Mouse (Mus musculus) limb, embryonic 11.5 days (tissue): ENCODE results near the gene G6pc2. TPM values are rescaled to one million over a fixed set of nuclear protein-coding genes. Genes with fewer than 3 reads are reported as not detected.

Experiments used
- ATAC-seq: fragments of 200-750 bp; cut with Nextera tagmentation; 2 replicates; pipeline ENCODE4 v1.8.0; 2017; ENCODE audit warnings: low read depth; ENCODE audit not compliant: insufficient number of reproducible peaks, low FRiP score, low TSS enrichment
- DNase-seq: peaks from one replicate; pipeline ENCODE4 v3.0.0-alpha.2; 2015; ENCODE audit warnings: low spot score
- H3K27ac ChIP-seq: fragments of 300-500 bp; sonication (generic); replicated peaks from 2 replicates; pipeline ENCODE4 v1.5.1; 2014; ENCODE audit warnings: low read depth, mild to moderate bottlenecking, low read length
- H3K27me3 ChIP-seq: fragments of 300-500 bp; sonication (generic); 2 replicates; pipeline ENCODE4 v1.6.1; 2014; ENCODE audit warnings: mild to moderate bottlenecking, low read length, mixed read lengths; ENCODE audit not compliant: control insufficient read depth, insufficient read depth
- H3K36me3 ChIP-seq: fragments of 300-500 bp; sonication (generic); 2 replicates; pipeline ENCODE4 v1.6.1; 2014; ENCODE audit warnings: mild to moderate bottlenecking, low read length, moderate library complexity, mixed read lengths; ENCODE audit not compliant: control insufficient read depth, insufficient read depth
- H3K4me1 ChIP-seq: fragments of 300-500 bp; sonication (generic); 2 replicates; pipeline ENCODE4 v1.6.1; 2014; ENCODE audit warnings: low read length, mixed read lengths; ENCODE audit not compliant: control insufficient read depth, insufficient read depth
- H3K4me2 ChIP-seq: fragments of 300-500 bp; sonication (generic); 2 replicates; pipeline ENCODE4 v1.6.1; 2014; ENCODE audit warnings: low read depth, mild to moderate bottlenecking, moderate library complexity; ENCODE audit not compliant: severe bottlenecking
- H3K4me3 ChIP-seq: fragments of 300-500 bp; sonication (generic); 2 replicates; pipeline ENCODE4 v1.5.1; 2014; ENCODE audit warnings: low read depth, low read length
- H3K9ac ChIP-seq: fragments of 300-500 bp; sonication (generic); 2 replicates; pipeline ENCODE4 v1.6.1; 2014; ENCODE audit warnings: mild to moderate bottlenecking, low read length
- H3K9me3 ChIP-seq: fragments of 300-500 bp; sonication (generic); 2 replicates; pipeline ENCODE4 v1.6.1; 2016; ENCODE audit warnings: low read length; ENCODE audit not compliant: control insufficient read depth
- WGBS: fragments of 180-500 bp; shearing (Covaris S2); extraction: QIAGEN DNeasy Blood & Tissue Kit; methylation state at CpG from one replicate; pipeline ENCODE4 v1.1.7; 2014; 5-methylcytosine and 5-hydroxymethylcytosine counted together
- polyA plus RNA-seq: library from polyadenylated mRNA; unstranded; fragments of >200 nt; fragmentation: Nextera tagmentation; extraction: Ambion mirVana; gene quantifications from 2 replicates; pipeline ENCODE4 v1.2.1, GENCODE M21; 2014

Gene G6pc2
- polyA plus RNA-seq, 1 experiment from 2014 or later = 0.51 TPM

GRCm38 (mm10) chr2:69224724-69225123, 13.9 kb downstream of the G6pc2 start:
- Histone ChIP-seq H3K9me3 (no peaks in the 10 kb centered on the region), H3K36me3 (no peaks in the 10 kb centered on the region), H3K4me2 (no peak overlapping the region), H3K9ac (no peak overlapping the region), H3K27me3 (no peaks in the 10 kb centered on the region), H3K4me3 (no peak overlapping the region), H3K27ac (no peak overlapping the region), H3K4me1 (no peaks in the 10 kb centered on the region)
- WGBS = 76% methylated on average over 2 of the region's 2 CpGs
- DNase-seq (no peak), ATAC-seq (no peak)

GRCm38 (mm10) chr2:69226876-69227275, 16.0 kb downstream of the G6pc2 start:
- Histone ChIP-seq H3K9ac (no peak overlapping the region), H3K4me1 (no peaks in the 10 kb centered on the region), H3K27ac (no peak overlapping the region), H3K36me3 (no peaks in the 10 kb centered on the region), H3K4me2 (no peak overlapping the region), H3K27me3 (no peaks in the 10 kb centered on the region), H3K4me3 (no peak overlapping the region), H3K9me3 (no peaks in the 10 kb centered on the region)
- ATAC-seq (no peak), DNase-seq (no peak)
- WGBS = 93% methylated on average over 9 of the region's 9 CpGs

GRCm38 (mm10) chr2:69228635-69229034, 17.8 kb downstream of the G6pc2 start:
- H3K27ac ChIP-seq = no peak overlapping the region
- no peak for DNase-seq
- no peaks in the 10 kb centered on the region for H3K27me3 ChIP-seq
- no peaks in the 10 kb centered on the region for H3K4me1 ChIP-seq
- H3K9ac ChIP-seq = no peak overlapping the region
- no peak overlapping the region for H3K4me2 ChIP-seq
- H3K36me3 ChIP-seq = no peaks in the 10 kb centered on the region
- ATAC-seq = no peak
- WGBS = 89% methylated on average over 6 of the region's 6 CpGs
- no peak overlapping the region for H3K4me3 ChIP-seq
- H3K9me3 ChIP-seq = no peaks in the 10 kb centered on the region

GRCm38 (mm10) chr2:69230137-69230536, 19.3 kb downstream of the G6pc2 start:
- 89% methylated on average over 2 of the region's 2 CpGs for WGBS

GRCm38 (mm10) chr2:69232101-69232500, 21.2 kb downstream of the G6pc2 start:
- Histone ChIP-seq H3K9ac (no peak overlapping the region), H3K27ac (no peak overlapping the region), H3K4me1 (no peaks in the 10 kb centered on the region), H3K36me3 (no peaks in the 10 kb centered on the region), H3K27me3 (no peaks in the 10 kb centered on the region), H3K4me2 (no peak overlapping the region), H3K4me3 (no peak overlapping the region), H3K9me3 (no peaks in the 10 kb centered on the region)
- ATAC-seq (no peak), DNase-seq (no peak)

More at GRCm38 (mm10) chr2:69230137-69230536, 19.3 kb downstream of the G6pc2 start:
- H3K4me2 ChIP-seq = no peak overlapping the region
- no peak overlapping the region for H3K27ac ChIP-seq
- H3K27me3 ChIP-seq = no peaks in the 10 kb centered on the region
- no peaks in the 10 kb centered on the region for H3K4me1 ChIP-seq
- ATAC-seq (no peak), DNase-seq (no peak)
- H3K4me3 ChIP-seq = no peak overlapping the region
- no peak overlapping the region for H3K9ac ChIP-seq
- no peaks in the 10 kb centered on the region for H3K36me3 ChIP-seq
- no peaks in the 10 kb centered on the region for H3K9me3 ChIP-seq

GRCm38 (mm10) chr2:69234976-69235678, 24.3 kb downstream of the G6pc2 start:
- Histone ChIP-seq H3K4me2 (no peak overlapping the region), H3K27me3 (no peaks in the 10 kb centered on the region), H3K9ac (no peak overlapping the region), H3K27ac (no peak overlapping the region), H3K4me3 (no peak overlapping the region), H3K4me1 (no peaks in the 10 kb centered on the region), H3K9me3 (no peaks in the 10 kb centered on the region), H3K36me3 (no peaks in the 10 kb centered on the region)
- no peak for DNase-seq
- ATAC-seq = no peak
- WGBS = 86% methylated on average over 5 of the region's 5 CpGs

- WGBS = 85% methylated on average over 9 of the region's 9 CpGs
- Histone ChIP-seq H3K36me3 (no peaks in the 10 kb centered on the region), H3K9ac (no peak overlapping the region), H3K4me3 (no peak overlapping the region), H3K27ac (no peak overlapping the region), H3K4me2 (no peak overlapping the region), H3K9me3 (no peaks in the 10 kb centered on the region), H3K4me1 (no peaks in the 10 kb centered on the region), H3K27me3 (no peaks in the 10 kb centered on the region)
- no peak for ATAC-seq
- DNase-seq = no peak
Measured at GRCm38 (mm10) chr2:69239315-69239714, 28.4 kb downstream of the G6pc2 start.

- H3K36me3 ChIP-seq = no peaks in the 10 kb centered on the region
- no peak for DNase-seq
- 59% methylated on average over 2 of the region's 2 CpGs for WGBS
- H3K9me3 ChIP-seq = no peaks in the 10 kb centered on the region
- no peak overlapping the region for H3K4me2 ChIP-seq
- no peak overlapping the region for H3K9ac ChIP-seq
- ATAC-seq = no peak
- no peaks in the 10 kb centered on the region for H3K27me3 ChIP-seq
- H3K4me1 ChIP-seq = no peaks in the 10 kb centered on the region
- no peak overlapping the region for H3K27ac ChIP-seq
- no peak overlapping the region for H3K4me3 ChIP-seq
Measured at GRCm38 (mm10) chr2:69244924-69245323, 34.1 kb downstream of the G6pc2 start.

GRCm38 (mm10) chr2:69247081-69247480, 36.2 kb downstream of the G6pc2 start:
- ATAC-seq = no peak
- H3K4me2 ChIP-seq = no peak overlapping the region
- no peak overlapping the region for H3K4me3 ChIP-seq
- no peaks in the 10 kb centered on the region for H3K27me3 ChIP-seq
- 93% methylated on average over 1 of the region's 1 CpGs for WGBS
- no peaks in the 10 kb centered on the region for H3K4me1 ChIP-seq
- no peak overlapping the region for H3K27ac ChIP-seq
- no peaks in the 10 kb centered on the region for H3K9me3 ChIP-seq
- H3K36me3 ChIP-seq = no peaks in the 10 kb centered on the region
- no peak overlapping the region for H3K9ac ChIP-seq
- DNase-seq = no peak
